Mouse (Mus musculus) spleen, adult 2 months (tissue): ENCODE measurements at regions not wholly inside any gene's neighbourhood (a gene's known extent, or its start where the extent isn't known, plus 50 kb on each side); places are given as distances from the start of the nearest gene placed in this dataset.

ENCODE experiments used
- CTCF ChIP-seq: fragments of 200-500 bp; IDR thresholded peaks from 2 replicates; pipeline ENCODE4 v1.5.1; 2011; ENCODE audit warnings: mild to moderate bottlenecking, inconsistent platforms; ENCODE audit not compliant: insufficient read depth, insufficient read length, insufficient replicate concordance; ENCODE audit errors: extremely low read depth
- POLR2A ChIP-seq: fragments of 200-500 bp; IDR thresholded peaks from 2 replicates; pipeline ENCODE4 v1.6.1; 2011; ENCODE audit warnings: low read depth, low read length, inconsistent platforms

DNA sequence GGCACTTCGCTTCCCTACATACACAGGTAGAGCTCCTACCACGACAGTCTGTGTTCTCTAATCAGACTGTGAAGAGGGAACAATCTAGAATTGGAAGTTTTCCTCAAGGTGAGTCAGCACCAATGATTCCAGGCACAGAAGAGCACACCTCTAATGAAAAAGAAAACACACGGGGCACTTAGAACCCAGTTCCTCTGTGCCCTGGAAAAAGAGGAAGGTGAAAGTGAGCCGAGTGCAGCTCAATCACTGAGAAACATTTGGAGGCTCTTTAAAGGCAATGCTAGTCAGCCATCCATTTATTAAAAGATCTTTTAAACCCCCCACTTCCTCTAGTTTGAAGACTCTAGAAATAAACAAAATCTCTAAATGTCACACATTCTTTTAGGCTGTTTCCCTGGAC, 108.4 kb upstream of the Adgrl2 start:
- no peak for TF ChIP-seq CTCF
- no peak for TF ChIP-seq POLR2A
